Mouse (Mus musculus) CH12.LX (cell line): ENCODE measurements around the gene Zfp511. TPM values are rescaled to one million over a fixed set of nuclear protein-coding genes. Genes with fewer than 3 reads are reported as not detected.

Source experiments
- DNase-seq: peaks from one replicate; pipeline ENCODE4 v3.0.0-alpha.2; 2013; ENCODE audit errors: extremely low read depth
- H3K27ac ChIP-seq: 2 replicates; pipeline ENCODE4 v1.5.1; 2012; ENCODE audit warnings: low read depth, mild to moderate bottlenecking, control low read depth, moderate library complexity; ENCODE audit not compliant: insufficient read depth
- H3K27me3 ChIP-seq: replicated peaks from 2 replicates; pipeline ENCODE3; 2012; ENCODE audit warnings: inconsistent platforms
- H3K36me3 ChIP-seq, 2 experiments: replicated peaks in 1 of 2; 2 replicates each; pipeline versions ENCODE3 to v1.6.1; 2012; ENCODE audit warnings: inconsistent platforms in 1 of 2, low read length in 1 of 2, mild to moderate bottlenecking in 1 of 2, mixed read lengths in 1 of 2, moderate library complexity in 1 of 2; ENCODE audit not compliant: control insufficient read depth in 1 of 2, insufficient read depth in 1 of 2
- H3K4me1 ChIP-seq, 2 experiments: 2 replicates each; pipeline ENCODE4 v1.6.1; 2012; ENCODE audit warnings: inconsistent platforms in 1 of 2, moderate library complexity in 1 of 2; ENCODE audit not compliant: insufficient read depth in 2 of 2, control insufficient read depth in 1 of 2
- H3K4me2 ChIP-seq: 2 replicates; pipeline ENCODE4 v1.6.1; 2012; ENCODE audit warnings: low read depth, mild to moderate bottlenecking, control low read depth; ENCODE audit not compliant: poor library complexity, insufficient read depth, severe bottlenecking
- H3K4me3 ChIP-seq, 3 experiments: fragments of 150-350 bp in 1 of 3; sonication (generic) in 1 of 3; replicated peaks in 1 of 3; 2 replicates each; pipeline versions ENCODE3 to v1.5.1; 2011 to 2012; ENCODE audit warnings: low read depth in 2 of 3, low read length in 2 of 3, mild to moderate bottlenecking in 2 of 3, moderate library complexity in 2 of 3, control low read depth in 1 of 3, improper control_type of control experiment in 1 of 3, inconsistent platforms in 1 of 3, mixed read lengths in 1 of 3; ENCODE audit not compliant: poor library complexity in 1 of 3
- H3K79me2 ChIP-seq: replicated peaks from 2 replicates; pipeline ENCODE4 v1.6.1; 2012; ENCODE audit warnings: mild to moderate bottlenecking, moderate library complexity; ENCODE audit not compliant: control insufficient read depth, poor library complexity, insufficient read depth, severe bottlenecking; ENCODE audit errors: extremely low read depth
- H3K9ac ChIP-seq: 2 replicates; pipeline ENCODE4 v1.6.1; 2012; ENCODE audit warnings: low read depth, mild to moderate bottlenecking, control low read depth, moderate library complexity; ENCODE audit not compliant: insufficient read depth
- H3K9me3 ChIP-seq: replicated peaks from 2 replicates; pipeline ENCODE3; 2012; ENCODE audit warnings: low read length, inconsistent platforms, mixed read lengths
- CTCF ChIP-seq, 2 experiments: IDR thresholded peaks in 1 of 2; conservative IDR thresholded peaks in 1 of 2; 2 replicates each; pipeline ENCODE4 v1.5.1; 2011 to 2012; ENCODE audit warnings: low read depth in 2 of 2, low read length in 2 of 2, improper control_type of control experiment in 1 of 2, inconsistent platforms in 1 of 2, mild to moderate bottlenecking in 1 of 2, moderate library complexity in 1 of 2
- E2F4 ChIP-seq: IDR thresholded peaks from 2 replicates; pipeline ENCODE4 v1.6.1; 2011; ENCODE audit warnings: low read depth, low read length, improper control_type of control experiment; ENCODE audit not compliant: insufficient replicate concordance
- EP300 ChIP-seq: IDR thresholded peaks from 2 replicates; pipeline ENCODE4 v1.6.1; 2011; ENCODE audit warnings: low read length, improper control_type of control experiment
- HCFC1 ChIP-seq: IDR thresholded peaks from 2 replicates; pipeline ENCODE4 v1.6.1; 2012; ENCODE audit warnings: low read depth, mild to moderate bottlenecking, inconsistent platforms, low read length, improper control_type of control experiment
- JUN ChIP-seq: IDR thresholded peaks from 2 replicates; pipeline ENCODE4 v1.6.1; 2011; ENCODE audit warnings: low read depth, mild to moderate bottlenecking, low read length, improper control_type of control experiment, moderate library complexity; ENCODE audit not compliant: insufficient read depth
- KAT2A ChIP-seq: IDR thresholded peaks from 2 replicates; pipeline ENCODE4 v1.6.1; 2012; ENCODE audit warnings: low read length, improper control_type of control experiment, inconsistent platforms; ENCODE audit not compliant: insufficient replicate concordance
- NELFE ChIP-seq: IDR thresholded peaks from 2 replicates; pipeline ENCODE4 v1.6.1; 2011; ENCODE audit warnings: low read depth, low read length, improper control_type of control experiment
- NRF1 ChIP-seq: IDR thresholded peaks from 2 replicates; pipeline ENCODE4 v1.6.1; 2014; ENCODE audit warnings: low read depth, mild to moderate bottlenecking, inconsistent platforms, low read length, improper control_type of control experiment, moderate library complexity
- POLR2AphosphoS2 ChIP-seq: IDR thresholded peaks from 2 replicates; pipeline ENCODE4 v1.6.1; 2011; ENCODE audit warnings: low read depth, low read length, improper control_type of control experiment
- RAD21 ChIP-seq: IDR thresholded peaks from 2 replicates; pipeline ENCODE4 v1.6.1; 2011; ENCODE audit warnings: low read depth, mild to moderate bottlenecking, low read length, improper control_type of control experiment, moderate library complexity
- TBP ChIP-seq: conservative IDR thresholded peaks from 2 replicates; pipeline ENCODE4 v1.6.1; 2011; ENCODE audit warnings: low read depth, low read length, improper control_type of control experiment
- UBTF ChIP-seq: IDR thresholded peaks from 2 replicates; pipeline ENCODE4 v1.6.1; 2012; ENCODE audit warnings: low read depth, mild to moderate bottlenecking, inconsistent platforms, low read length, improper control_type of control experiment, moderate library complexity
- USF2 ChIP-seq: conservative IDR thresholded peaks from 2 replicates; pipeline ENCODE4 v1.6.1; 2011; ENCODE audit warnings: low read depth, low read length, improper control_type of control experiment
- ZNF384 ChIP-seq: IDR thresholded peaks from 2 replicates; pipeline ENCODE4 v1.6.1; 2012; ENCODE audit warnings: low read depth, low read length, improper control_type of control experiment, inconsistent platforms
- dilution Hi-C: fragments of 300-500 bp; cut with MboI; formaldehyde crosslinking; loops from 2 replicates; pipeline ENCODE4 v1.14.3; 2020; ENCODE audit warnings: low sequenced_read_pairs; ENCODE audit not compliant: extremely low pct_unique_long_range_greater_than_20kb, extremely low pct_ligation_motif_present
- in situ Hi-C: fragments of 300-500 bp; cut with MboI; formaldehyde crosslinking; loops from 3 replicates; pipeline ENCODE4 v1.14.3; 2019; ENCODE audit warnings: low sequenced_read_pairs, low pct_ligation_motif_present, low pct_unique_long_range_greater_than_20kb, mixed read lengths
- polyA plus RNA-seq: library from polyadenylated mRNA; unstranded; fragments of >175 nt; gene quantifications from 2 replicates; pipeline ENCODE4 v1.2.1, GENCODE M21; 2012; ENCODE audit warnings: low read depth; ENCODE audit not compliant: insufficient read length
- total RNA-seq, 2 experiments: library from RNA; depleted of rRNA; stranded (reverse); fragments of 300-350 nt in 1 of 2; fragments of >200 nt in 1 of 2; gene quantifications; 2 replicates each; pipeline ENCODE4 v1.2.3; 2012 to 2014

Zfp511 gene
- total and polyA plus RNA-seq, 3 experiments: 41.4 to 52.2 (median 44.6) TPM

DNA sequence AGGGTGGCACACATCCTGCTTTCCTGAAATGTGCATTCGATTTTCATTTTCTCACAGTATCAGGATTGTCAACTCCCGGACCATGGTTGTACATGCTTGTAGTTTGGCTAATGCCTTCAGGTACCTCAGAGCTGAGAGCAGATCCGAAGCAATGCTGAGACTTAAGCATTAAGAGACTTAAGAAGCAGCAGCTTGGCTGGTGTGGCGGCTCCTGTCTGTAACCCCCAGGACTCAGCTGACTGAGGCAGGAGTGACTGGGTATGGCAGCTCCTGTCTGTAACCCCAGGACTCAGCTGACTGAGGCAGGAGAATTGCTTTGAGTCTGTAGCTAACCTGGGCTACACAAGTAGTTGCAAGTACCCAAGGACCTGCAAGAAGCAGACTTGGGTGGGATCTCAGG lies 9.4 kb downstream of the Zfp511 start:
- no peak for DNase-seq
- no peak overlapping the region for H3K27ac ChIP-seq
- in situ Hi-C loops: no loop called here
- peaks cover 12% of the 10 kb centered on the region for H3K9me3 ChIP-seq
- dilution Hi-C loops: no loop called here
- no peak for TF ChIP-seq CTCF (conservative IDR thresholded peaks at IDR 0.05 in 1 of 2, IDR thresholded peaks at IDR 0.05 in 1 of 2; ENCODE audit: low read depth in 2 of 2, low read length in 2 of 2)
- TF ChIP-seq RAD21: no peak
- no peak for TF ChIP-seq TBP
- TF ChIP-seq EP300: no peak
- no peak for TF ChIP-seq UBTF
- TF ChIP-seq JUN: no peak
- TF ChIP-seq NRF1: no peak
- no peak for TF ChIP-seq KAT2A
- no peak for TF ChIP-seq POLR2AphosphoS2
- no peak for TF ChIP-seq NELFE
- no peak for TF ChIP-seq HCFC1
- no peak for TF ChIP-seq E2F4
- TF ChIP-seq, all 38 proteins: peak for 0
- Histone ChIP-seq H3K27me3 (peaks cover 8% of the 10 kb centered on the region), H3K36me3 (peaks cover 2 to 6% of the 10 kb centered on the region in 2 experiments), H3K4me3 (no peak overlapping the region), H3K4me2 (no peak overlapping the region), H3K4me1 (peaks cover 0 to 3% of the 10 kb centered on the region in 2 experiments; a peak in 1 of 4 replicates), H3K79me2 (no peaks in the 10 kb centered on the region), H3K9ac (no peak overlapping the region)

DNA sequence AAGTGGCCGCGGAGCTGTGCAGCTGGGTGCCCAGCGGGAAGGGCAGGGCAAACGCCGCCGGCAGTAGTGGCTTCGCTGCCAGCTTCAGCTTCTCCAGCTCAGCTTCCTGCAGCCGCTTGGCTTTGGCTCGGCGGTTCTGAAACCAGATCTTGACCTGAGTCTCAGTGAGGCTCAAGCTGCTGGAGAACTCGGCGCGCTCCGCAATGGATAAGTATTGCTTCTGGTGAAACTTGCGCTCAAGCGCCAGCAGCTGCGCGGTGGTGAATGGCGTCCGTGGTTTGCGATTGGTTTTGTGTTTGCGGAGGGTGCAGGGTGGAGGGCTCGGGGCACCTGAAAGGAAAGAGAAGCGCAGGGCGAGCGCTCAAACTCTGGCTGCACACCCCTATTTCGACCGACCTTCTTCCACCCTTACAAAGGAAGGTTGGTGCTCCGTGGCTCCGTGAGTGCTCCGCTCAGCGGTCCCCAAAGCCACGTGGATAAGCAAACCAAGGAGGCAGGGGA lies 11.7 kb downstream of the Zfp511 start:
- H3K27ac ChIP-seq: no peak overlapping the region
- no peak overlapping the region for H3K4me3 ChIP-seq
- H3K36me3 ChIP-seq: no peaks in the 10 kb centered on the region
- H3K9me3 ChIP-seq: peaks cover 12% of the 10 kb centered on the region
- no peaks in the 10 kb centered on the region for H3K79me2 ChIP-seq
- H3K4me2 ChIP-seq: no peak overlapping the region
- H3K4me1 ChIP-seq: peaks cover 0 to 3% of the 10 kb centered on the region in 2 experiments; a peak in 1 of 4 replicates
- TF ChIP-seq CTCF (conservative IDR thresholded peaks at IDR 0.05 in 1 of 2, IDR thresholded peaks at IDR 0.05 in 1 of 2; ENCODE audit: low read depth in 2 of 2, low read length in 2 of 2) (no peak), NELFE (no peak), ZNF384 (no peak), USF2 (no peak), RAD21 (no peak)
- TF ChIP-seq, all 38 proteins: peak for 0
- in situ Hi-C loops (no loop called here), dilution Hi-C loops (no loop called here)
- no peak for DNase-seq
- no peak overlapping the region for H3K9ac ChIP-seq
- peaks cover 30% of the 10 kb centered on the region for H3K27me3 ChIP-seq
